Mouse (Mus musculus) CH12.LX (cell line): ENCODE measurements around the gene Hoxa7. TPM values are rescaled to one million over a fixed set of nuclear protein-coding genes. Genes with fewer than 3 reads are reported as not detected.

ENCODE experiments used
- DNase-seq: peaks from one replicate; pipeline ENCODE4 v3.0.0-alpha.2; 2013; ENCODE audit errors: extremely low read depth
- H3K27ac ChIP-seq: 2 replicates; pipeline ENCODE4 v1.5.1; 2012; ENCODE audit warnings: low read depth, mild to moderate bottlenecking, control low read depth, moderate library complexity; ENCODE audit not compliant: insufficient read depth
- H3K27me3 ChIP-seq: replicated peaks from 2 replicates; pipeline ENCODE3; 2012; ENCODE audit warnings: inconsistent platforms
- H3K36me3 ChIP-seq, 2 experiments: replicated peaks in 1 of 2; 2 replicates each; pipeline versions ENCODE3 to v1.6.1; 2012; ENCODE audit warnings: inconsistent platforms in 1 of 2, low read length in 1 of 2, mild to moderate bottlenecking in 1 of 2, mixed read lengths in 1 of 2, moderate library complexity in 1 of 2; ENCODE audit not compliant: control insufficient read depth in 1 of 2, insufficient read depth in 1 of 2
- H3K4me1 ChIP-seq, 2 experiments: 2 replicates each; pipeline ENCODE4 v1.6.1; 2012; ENCODE audit warnings: inconsistent platforms in 1 of 2, moderate library complexity in 1 of 2; ENCODE audit not compliant: insufficient read depth in 2 of 2, control insufficient read depth in 1 of 2
- H3K4me2 ChIP-seq: 2 replicates; pipeline ENCODE4 v1.6.1; 2012; ENCODE audit warnings: low read depth, mild to moderate bottlenecking, control low read depth; ENCODE audit not compliant: poor library complexity, insufficient read depth, severe bottlenecking
- H3K4me3 ChIP-seq, 3 experiments: fragments of 150-350 bp in 1 of 3; sonication (generic) in 1 of 3; replicated peaks in 1 of 3; 2 replicates each; pipeline versions ENCODE3 to v1.5.1; 2011 to 2012; ENCODE audit warnings: low read depth in 2 of 3, low read length in 2 of 3, mild to moderate bottlenecking in 2 of 3, moderate library complexity in 2 of 3, control low read depth in 1 of 3, improper control_type of control experiment in 1 of 3, inconsistent platforms in 1 of 3, mixed read lengths in 1 of 3; ENCODE audit not compliant: poor library complexity in 1 of 3
- H3K79me2 ChIP-seq: replicated peaks from 2 replicates; pipeline ENCODE4 v1.6.1; 2012; ENCODE audit warnings: mild to moderate bottlenecking, moderate library complexity; ENCODE audit not compliant: control insufficient read depth, poor library complexity, insufficient read depth, severe bottlenecking; ENCODE audit errors: extremely low read depth
- H3K9ac ChIP-seq: 2 replicates; pipeline ENCODE4 v1.6.1; 2012; ENCODE audit warnings: low read depth, mild to moderate bottlenecking, control low read depth, moderate library complexity; ENCODE audit not compliant: insufficient read depth
- H3K9me3 ChIP-seq: replicated peaks from 2 replicates; pipeline ENCODE3; 2012; ENCODE audit warnings: low read length, inconsistent platforms, mixed read lengths
- CHD1 ChIP-seq: IDR thresholded peaks from 2 replicates; pipeline ENCODE4 v1.6.1; 2012; ENCODE audit warnings: low read depth, low read length, improper control_type of control experiment, inconsistent platforms
- CHD2 ChIP-seq: IDR thresholded peaks from 2 replicates; pipeline ENCODE4 v1.6.1; 2011; ENCODE audit warnings: low read length, improper control_type of control experiment
- ELF1 ChIP-seq: IDR thresholded peaks from 2 replicates; pipeline ENCODE4 v1.6.1; 2014; ENCODE audit warnings: low read depth, mild to moderate bottlenecking, inconsistent platforms, low read length, improper control_type of control experiment
- EP300 ChIP-seq: IDR thresholded peaks from 2 replicates; pipeline ENCODE4 v1.6.1; 2011; ENCODE audit warnings: low read length, improper control_type of control experiment
- KAT2A ChIP-seq: IDR thresholded peaks from 2 replicates; pipeline ENCODE4 v1.6.1; 2012; ENCODE audit warnings: low read length, improper control_type of control experiment, inconsistent platforms; ENCODE audit not compliant: insufficient replicate concordance
- MAX ChIP-seq: IDR thresholded peaks from 2 replicates; pipeline ENCODE4 v1.6.1; 2011; ENCODE audit warnings: low read length, improper control_type of control experiment
- MAZ ChIP-seq: IDR thresholded peaks from 2 replicates; pipeline ENCODE4 v1.6.1; 2012; ENCODE audit warnings: low read depth, mild to moderate bottlenecking, inconsistent platforms, low read length, improper control_type of control experiment, moderate library complexity
- NELFE ChIP-seq: IDR thresholded peaks from 2 replicates; pipeline ENCODE4 v1.6.1; 2011; ENCODE audit warnings: low read depth, low read length, improper control_type of control experiment
- PAX5 ChIP-seq: IDR thresholded peaks from 2 replicates; pipeline ENCODE4 v1.6.1; 2012; ENCODE audit warnings: low read length, inconsistent platforms, mixed read lengths
- POLR2A ChIP-seq: IDR thresholded peaks from 2 replicates; pipeline ENCODE4 v1.6.1; 2011; ENCODE audit warnings: low read depth, mild to moderate bottlenecking, improper control_type of control experiment, low read length
- RAD21 ChIP-seq: IDR thresholded peaks from 2 replicates; pipeline ENCODE4 v1.6.1; 2011; ENCODE audit warnings: low read depth, mild to moderate bottlenecking, low read length, improper control_type of control experiment, moderate library complexity
- RCOR1 ChIP-seq: conservative IDR thresholded peaks from 2 replicates; pipeline ENCODE4 v1.6.1; 2012; ENCODE audit warnings: low read depth, mild to moderate bottlenecking, inconsistent platforms, low read length, improper control_type of control experiment
- SMC3 ChIP-seq: IDR thresholded peaks from 2 replicates; pipeline ENCODE4 v1.6.1; 2011; ENCODE audit warnings: low read depth, low read length, improper control_type of control experiment
- TBP ChIP-seq: conservative IDR thresholded peaks from 2 replicates; pipeline ENCODE4 v1.6.1; 2011; ENCODE audit warnings: low read depth, low read length, improper control_type of control experiment
- UBTF ChIP-seq: IDR thresholded peaks from 2 replicates; pipeline ENCODE4 v1.6.1; 2012; ENCODE audit warnings: low read depth, mild to moderate bottlenecking, inconsistent platforms, low read length, improper control_type of control experiment, moderate library complexity
- USF1 ChIP-seq: IDR thresholded peaks from 2 replicates; pipeline ENCODE4 v1.6.1; 2014; ENCODE audit warnings: low read depth, mild to moderate bottlenecking, inconsistent platforms, low read length, improper control_type of control experiment
- USF2 ChIP-seq: conservative IDR thresholded peaks from 2 replicates; pipeline ENCODE4 v1.6.1; 2011; ENCODE audit warnings: low read depth, low read length, improper control_type of control experiment
- ZC3H11A ChIP-seq: IDR thresholded peaks from 2 replicates; pipeline ENCODE4 v1.6.1; 2012; ENCODE audit warnings: low read depth, mild to moderate bottlenecking, inconsistent platforms, low read length, improper control_type of control experiment
- dilution Hi-C: fragments of 300-500 bp; cut with MboI; formaldehyde crosslinking; loops from 2 replicates; pipeline ENCODE4 v1.14.3; 2020; ENCODE audit warnings: low sequenced_read_pairs; ENCODE audit not compliant: extremely low pct_unique_long_range_greater_than_20kb, extremely low pct_ligation_motif_present
- in situ Hi-C: fragments of 300-500 bp; cut with MboI; formaldehyde crosslinking; loops from 3 replicates; pipeline ENCODE4 v1.14.3; 2019; ENCODE audit warnings: low sequenced_read_pairs, low pct_ligation_motif_present, low pct_unique_long_range_greater_than_20kb, mixed read lengths
- polyA plus RNA-seq: library from polyadenylated mRNA; unstranded; fragments of >175 nt; gene quantifications from 2 replicates; pipeline ENCODE4 v1.2.1, GENCODE M21; 2012; ENCODE audit warnings: low read depth; ENCODE audit not compliant: insufficient read length
- total RNA-seq, 2 experiments: library from RNA; depleted of rRNA; stranded (reverse); fragments of 300-350 nt in 1 of 2; fragments of >200 nt in 1 of 2; gene quantifications; 2 replicates each; pipeline ENCODE4 v1.2.3; 2012 to 2014

The Hoxa7 gene
- total and polyA plus RNA-seq, 3 experiments = 1.0 to 1.4 (median 1.1) TPM

- Histone ChIP-seq H3K27me3 (peaks cover 23% of the 10 kb centered on the region), H3K4me3 (peak within 1 kb of the TSS in 2 of 3 experiments; percentile 50 to 52), H3K4me2 (peak within 1 kb of the TSS; percentile 64), H3K9me3 (peaks cover 5% of the 10 kb centered on the region), H3K9ac (peak within 1 kb of the TSS; percentile 36; the same call in 1 of the 2 replicates), H3K27ac (no peak within 1 kb of the TSS), H3K79me2 (no peaks in the 10 kb centered on the region), H3K4me1 (no peaks in the 10 kb centered on the region), H3K36me3 (no peaks in the 10 kb centered on the region)
- peak; percentile 21 for DNase-seq
- TF ChIP-seq RCOR1 (no peak), ELF1 (no peak), RAD21 (no peak), POLR2A (peak; percentile 23; the same call in 1 of the 2 replicates), PAX5 (no peak), CHD2 (no peak), MAX (no peak), SMC3 (no peak)
- dilution Hi-C loops = no loop called here
- in situ Hi-C loops = loop anchor here (10.0 to 25.0 kb wide), 2 partner anchors 574 to 651 kb away; no protein-coding TSS in a partner anchor
Observed at GRCm38 (mm10) chr6:52260654-52261575, 39.3 kb upstream of the Hoxa7 start, which contains the start of gene Hoxa13. Gene Hoxa13 (minus strand): TSS chr6:52260880.

DNA sequence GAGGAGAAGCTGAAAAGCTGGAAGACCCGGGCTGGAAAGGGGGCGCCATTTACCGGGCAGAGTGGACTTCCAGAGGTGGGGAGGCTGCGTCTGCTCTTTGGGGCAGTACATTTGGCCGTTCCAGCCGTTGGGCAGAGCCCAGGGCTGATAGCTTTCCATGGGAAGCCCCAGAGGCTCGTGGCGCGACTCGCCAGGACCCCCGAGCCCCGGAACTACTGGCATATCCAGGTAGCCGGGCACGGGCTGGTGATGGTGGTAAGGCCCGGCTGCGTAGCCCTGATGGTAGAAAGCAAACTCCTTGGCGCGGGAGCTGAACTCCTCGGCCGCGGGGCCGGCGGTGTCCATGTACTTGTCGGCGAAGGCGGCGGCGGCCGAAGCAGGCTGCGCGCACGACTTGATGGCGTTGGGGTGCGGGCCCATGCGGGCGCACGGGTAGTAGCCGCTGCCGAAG, 38.2 kb upstream of the Hoxa7 start:
- Histone ChIP-seq H3K4me1 (no peaks in the 10 kb centered on the region), H3K36me3 (no peaks in the 10 kb centered on the region), H3K27ac (no peak overlapping the region), H3K79me2 (no peaks in the 10 kb centered on the region), H3K9ac (no peak overlapping the region), H3K27me3 (peaks cover 23% of the 10 kb centered on the region), H3K4me3 (peak overlapping the region in 1 of 3 experiments; percentile 25), H3K9me3 (peaks cover 5% of the 10 kb centered on the region), H3K4me2 (peak overlapping the region; percentile 12; the same call in 1 of the 2 replicates)
- TF ChIP-seq TBP (no peak), ZC3H11A (no peak), USF1 (no peak), USF2 (no peak), NELFE (no peak), KAT2A (no peak), PAX5 (no peak), EP300 (no peak), MAZ (no peak), UBTF (no peak), CHD1 (no peak)
- no peak for DNase-seq
- dilution Hi-C loops = no loop called here
- in situ Hi-C loops = loop anchor here (10.0 to 25.0 kb wide), 2 partner anchors 575 to 652 kb away; no protein-coding TSS in a partner anchor
